Mouse (Mus musculus) mesoderm, embryonic 11.5 days (tissue): Measurements from ENCODE around the gene E2f8.

Experiments
- DNase-seq: peaks from one replicate; pipeline ENCODE4 v3.0.0-alpha.2; 2012; ENCODE audit warnings: low read depth, low spot score

Gene E2f8

DNA sequence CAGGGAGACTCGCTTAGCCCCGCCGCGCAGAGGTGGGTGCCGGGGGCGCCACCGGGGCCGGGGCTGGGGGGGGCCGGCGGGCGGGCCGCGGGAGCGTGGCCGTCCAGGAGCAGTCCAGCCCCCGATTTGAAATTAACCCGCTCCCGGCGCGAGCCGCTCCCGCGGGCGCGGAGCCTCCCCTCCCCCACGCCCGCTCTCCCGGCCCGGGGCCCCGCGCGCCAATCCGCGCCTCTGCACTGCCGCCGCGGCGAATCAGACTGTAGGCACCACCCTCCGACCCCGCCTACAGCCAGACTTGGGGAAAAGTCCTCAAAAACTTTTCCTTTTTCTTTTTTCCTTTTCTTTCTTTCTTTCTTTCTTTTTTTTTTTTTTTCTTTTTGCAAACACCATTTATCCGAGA is at the start of gene E2f8:
Gene E2f8 (minus strand): TSS at position 111 of the 400 bp plus-strand sequence.
- peak; percentile 80 for DNase-seq

DNA sequence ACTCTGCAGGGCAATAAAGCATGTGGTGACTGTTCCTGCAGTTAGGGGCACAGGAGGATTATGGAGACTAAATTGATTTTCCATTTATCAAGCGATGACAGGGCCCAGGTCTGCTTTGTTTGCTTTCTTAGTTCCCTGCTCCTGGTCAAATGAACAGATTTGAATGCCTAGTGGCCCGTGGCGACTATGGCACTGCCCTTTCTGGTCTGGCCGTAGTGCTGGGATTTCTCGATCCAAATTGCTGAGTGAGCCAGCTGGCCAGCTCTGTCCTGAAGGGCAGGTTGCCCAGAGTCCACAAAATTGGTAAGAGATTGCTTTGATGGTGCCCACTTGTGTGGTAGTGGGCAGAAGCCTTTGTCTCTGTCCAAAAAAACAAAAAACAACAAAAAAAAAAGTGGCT is 49.0 kb upstream of the E2f8 start:
- peak; percentile 45 for DNase-seq

DNA sequence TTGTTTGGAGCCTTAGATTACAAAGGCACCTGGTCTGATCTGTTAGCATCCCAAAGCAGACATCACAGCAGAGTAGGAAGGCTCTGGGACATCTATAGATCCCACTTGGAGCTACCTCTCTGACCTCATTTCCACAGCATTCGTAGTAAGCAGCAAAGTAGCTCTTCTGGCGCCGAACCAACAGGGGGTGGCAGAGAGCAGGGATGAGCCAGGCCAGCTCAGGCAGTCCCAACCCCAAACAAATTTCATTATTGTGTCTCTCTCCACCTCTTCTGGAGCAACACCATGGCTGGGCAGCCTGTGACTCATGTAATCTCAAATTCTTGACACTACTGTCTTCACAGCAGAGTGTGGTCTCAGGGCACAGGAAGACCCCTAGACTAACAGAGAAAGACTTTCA is 47.0 kb upstream of the E2f8 start:
- peak; percentile 64 for DNase-seq

DNA sequence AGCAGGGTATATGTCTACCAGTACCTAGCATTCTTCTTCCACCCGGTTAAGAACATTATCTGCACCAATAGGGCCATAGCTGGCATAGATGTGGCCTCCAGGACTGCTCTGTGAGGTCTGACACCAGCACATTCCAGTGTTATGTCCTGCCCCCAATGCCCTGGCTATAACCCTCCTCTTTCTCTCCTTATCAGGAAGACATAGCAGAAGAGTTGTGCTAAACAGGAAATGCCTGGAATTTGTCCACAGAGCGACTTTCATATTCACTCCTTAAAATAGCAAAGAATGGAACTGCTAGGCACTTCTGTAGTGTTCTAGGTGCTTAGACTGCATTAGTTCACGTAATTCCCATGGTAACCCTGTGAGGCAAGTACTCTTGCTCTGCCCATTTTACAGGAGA is 43.8 kb upstream of the E2f8 start:
- DNase-seq, result no peak

DNA sequence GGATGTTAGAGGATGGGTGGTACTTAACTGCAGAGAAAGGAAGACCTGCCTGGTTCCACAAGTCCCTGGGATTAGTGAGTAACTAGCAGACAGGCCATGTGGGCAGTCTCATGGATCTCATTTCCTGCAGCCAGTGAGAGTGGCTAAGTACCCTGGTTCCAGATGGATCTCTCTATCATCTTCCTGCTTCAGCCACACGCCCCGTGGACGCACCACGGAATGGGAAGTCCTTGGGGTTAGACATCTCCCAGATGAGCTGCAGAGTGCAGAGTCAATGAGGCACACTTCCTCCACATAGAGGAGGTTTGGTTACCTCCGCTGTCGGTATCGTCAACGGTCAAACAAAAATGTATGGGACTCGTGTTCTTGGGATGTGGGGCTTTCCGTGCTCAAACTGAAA is 42.2 kb upstream of the E2f8 start:
- DNase-seq, result no peak

DNA sequence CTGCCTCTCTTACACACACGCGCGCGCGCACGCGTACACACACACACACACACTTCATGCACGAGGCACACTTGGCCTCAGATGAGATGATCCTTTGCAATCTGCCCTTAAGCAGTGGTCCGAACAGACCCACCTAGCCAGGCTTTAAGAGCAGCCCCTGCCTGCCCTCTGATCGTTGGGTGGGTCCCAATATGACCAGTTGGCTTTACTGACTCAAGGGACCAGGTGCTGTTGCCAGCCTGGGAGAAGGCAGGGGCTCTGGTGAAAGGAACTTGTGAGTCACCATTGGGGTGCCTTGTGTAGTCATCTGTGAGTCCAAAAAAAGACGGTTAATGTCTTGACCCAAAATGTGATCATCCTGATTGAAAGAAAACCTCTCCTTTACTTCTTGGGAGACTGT is 37.0 kb upstream of the E2f8 start:
- DNase-seq, result no peak

DNA sequence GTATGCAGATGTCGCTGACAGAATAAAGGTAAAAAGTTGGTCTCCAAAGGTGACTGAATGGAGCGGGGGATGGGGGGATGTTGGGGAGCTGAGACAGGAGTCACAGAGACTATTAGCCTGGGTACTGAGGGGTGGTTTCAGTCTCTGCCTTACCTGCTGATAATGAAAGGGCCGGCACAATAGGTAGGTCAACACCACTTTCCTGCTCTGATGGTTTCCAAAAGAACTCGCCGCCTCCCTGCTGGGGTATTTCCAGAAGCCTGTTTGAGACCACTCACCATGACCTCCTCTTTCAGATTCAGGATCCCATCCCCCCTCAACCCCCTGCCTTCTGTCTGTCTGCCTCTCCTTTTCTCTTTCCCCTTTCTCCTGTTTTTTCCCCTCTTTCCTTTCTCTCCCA is 36.6 kb upstream of the E2f8 start:
- DNase-seq, result no peak

DNA sequence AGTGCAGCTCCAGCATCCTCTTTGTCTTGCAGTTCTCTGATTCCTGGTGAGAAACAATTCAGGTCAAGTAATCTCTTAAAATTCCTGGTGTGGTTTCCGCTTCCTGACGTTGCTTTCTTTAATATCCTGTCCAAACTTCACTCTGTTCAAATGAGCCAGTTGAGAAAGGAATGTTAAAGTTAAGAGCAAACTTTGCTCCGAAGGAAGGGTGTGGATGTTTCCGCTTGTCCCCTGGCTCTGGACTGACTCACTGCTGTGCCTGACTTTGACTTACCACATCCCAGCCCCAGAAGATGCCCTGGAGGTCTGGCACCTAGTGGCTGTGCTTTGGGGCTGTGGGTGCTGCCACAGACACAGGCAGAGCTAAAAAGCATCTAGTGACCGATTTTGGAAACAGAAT is 36.1 kb upstream of the E2f8 start:
- no peak for DNase-seq

DNA sequence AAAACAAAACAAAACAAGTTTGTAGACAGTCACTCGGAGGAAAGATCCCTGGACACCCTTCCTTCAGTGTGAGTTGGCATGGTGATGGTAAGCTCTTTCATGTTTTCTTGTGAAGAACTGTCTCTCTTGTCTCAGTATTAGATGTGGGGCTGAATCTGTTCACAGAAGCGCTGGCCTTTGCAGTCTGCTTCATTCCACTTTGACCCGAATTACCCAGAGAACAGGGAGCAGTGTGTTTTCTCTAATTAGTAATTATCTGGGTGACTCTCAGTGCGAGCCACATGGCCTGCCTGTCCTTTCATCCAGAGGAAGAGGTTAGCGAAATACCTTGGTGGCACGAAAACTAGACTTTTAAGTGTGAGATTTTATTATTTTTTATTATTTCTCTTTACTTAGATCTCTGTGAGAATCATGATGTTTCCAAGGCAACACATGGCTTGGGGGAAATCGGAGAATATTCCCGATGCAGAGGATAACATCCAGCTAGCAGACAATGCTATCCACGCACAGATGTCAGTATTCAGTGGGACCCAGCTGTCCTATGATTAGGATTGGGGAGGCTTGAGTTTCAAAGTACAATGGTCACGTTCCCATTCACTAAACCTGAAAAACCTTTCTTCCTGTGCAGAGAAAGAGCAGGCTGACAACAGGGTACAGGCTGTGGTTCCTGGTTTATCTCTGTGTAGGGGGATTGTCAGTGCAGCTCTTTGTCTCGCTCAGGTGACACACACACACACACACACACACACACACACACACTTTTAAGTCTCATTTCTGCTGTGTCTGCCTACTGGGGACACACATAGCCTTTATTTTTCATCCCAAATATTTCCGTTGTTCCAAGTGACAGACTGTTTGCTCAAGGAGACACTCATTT is 33.5 kb upstream of the E2f8 start:
- no peak for DNase-seq

DNA sequence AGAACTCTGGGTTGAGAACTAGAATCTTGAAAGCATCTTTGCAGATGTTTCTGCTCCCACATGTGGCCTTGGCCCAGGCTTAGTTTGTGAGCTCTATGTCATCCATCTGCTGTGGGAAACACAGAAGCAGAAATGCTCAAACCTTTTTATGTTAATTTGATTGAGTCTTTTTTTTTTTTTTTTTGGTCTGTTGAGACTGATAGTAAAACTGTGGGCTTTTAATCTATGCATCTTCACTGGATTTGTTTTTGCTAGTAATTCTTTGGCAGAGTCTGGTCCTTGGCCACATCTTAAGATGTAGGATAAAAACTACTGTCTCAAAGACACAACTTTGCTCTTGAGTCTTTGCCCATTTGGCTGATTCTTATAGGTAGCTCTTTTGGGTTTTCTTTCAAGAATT is 29.8 kb upstream of the E2f8 start:
- no peak for DNase-seq

DNA sequence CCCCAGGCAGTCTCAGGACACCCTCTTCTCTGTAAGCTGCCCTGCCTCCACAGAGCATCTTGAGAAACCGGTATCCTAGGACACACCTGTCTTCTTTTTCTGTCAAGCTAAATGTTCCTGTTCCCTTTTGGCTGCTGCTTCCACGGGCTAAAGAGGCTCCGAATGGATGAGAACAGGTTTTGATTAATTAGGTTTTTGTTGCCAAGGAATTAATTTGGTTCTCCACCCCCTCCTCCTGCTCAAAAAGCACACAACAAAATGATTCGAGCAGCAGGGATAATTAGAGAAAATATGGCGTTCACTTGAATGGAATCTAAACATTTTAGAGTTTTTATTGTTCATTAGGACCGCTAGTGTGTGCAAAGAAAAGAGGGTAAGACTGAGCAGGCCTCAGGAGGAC is 28.9 kb upstream of the E2f8 start:
- no peak for DNase-seq

DNA sequence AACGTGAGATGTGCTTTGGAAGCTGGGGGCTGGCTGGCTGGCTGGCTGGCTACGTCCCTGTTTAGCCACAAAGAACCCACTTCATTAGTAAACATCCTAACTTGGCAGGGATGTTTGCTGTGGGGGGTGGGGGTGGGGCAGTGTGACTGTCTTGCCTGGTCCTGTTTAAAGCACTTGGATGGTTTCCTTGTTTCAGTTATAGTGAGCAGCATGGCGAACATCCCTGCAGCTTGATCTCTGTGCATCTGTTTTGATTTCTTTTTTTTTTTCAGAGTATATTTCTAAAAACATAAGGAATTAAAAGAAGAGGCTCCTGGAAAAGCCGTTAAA is 27.9 kb upstream of the E2f8 start:
- no peak for DNase-seq

DNA sequence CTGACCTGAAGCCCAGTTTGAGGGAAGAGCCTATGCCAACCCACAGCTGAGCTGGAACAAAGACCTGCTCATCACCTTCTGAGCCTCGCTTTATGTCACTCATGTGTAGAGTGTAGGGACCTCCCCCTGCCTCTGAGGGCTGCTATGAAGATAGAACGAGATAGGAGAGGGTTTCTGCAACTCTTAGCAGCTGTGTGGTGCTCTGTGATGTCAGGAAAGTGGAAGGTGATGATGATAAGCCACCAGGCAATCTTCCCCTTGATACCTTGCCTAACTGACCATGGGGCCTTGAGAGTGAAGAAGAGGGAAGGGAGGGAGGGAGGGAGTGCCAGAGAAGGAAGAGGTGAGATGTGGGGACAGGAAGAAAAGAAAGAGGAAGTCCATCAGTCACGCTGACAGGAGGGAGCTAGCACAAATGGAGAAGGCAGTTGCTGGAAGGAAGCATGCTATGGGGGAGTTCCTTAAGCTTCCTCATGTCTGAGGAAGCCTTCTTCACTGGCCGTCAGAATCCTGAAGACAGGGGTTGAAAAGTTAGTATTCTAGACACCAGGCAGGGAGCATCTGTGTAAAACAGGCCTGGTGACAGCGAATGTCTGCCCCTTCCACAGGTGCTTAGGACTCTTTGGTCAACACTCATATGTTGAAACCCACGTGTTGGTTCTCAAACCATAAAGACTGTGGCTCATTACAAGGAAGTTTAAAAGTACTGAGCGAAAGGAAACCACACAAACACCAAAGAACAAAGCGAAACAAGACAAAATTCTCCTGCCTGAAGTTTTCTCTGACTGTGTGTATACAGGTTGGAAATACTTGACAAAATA is 27.3 kb upstream of the E2f8 start, which contains the start of gene Nav2:
Gene Nav2 (plus strand): TSS at position 196 of the 821 bp plus-strand sequence.
- DNase-seq, result no peak

DNA sequence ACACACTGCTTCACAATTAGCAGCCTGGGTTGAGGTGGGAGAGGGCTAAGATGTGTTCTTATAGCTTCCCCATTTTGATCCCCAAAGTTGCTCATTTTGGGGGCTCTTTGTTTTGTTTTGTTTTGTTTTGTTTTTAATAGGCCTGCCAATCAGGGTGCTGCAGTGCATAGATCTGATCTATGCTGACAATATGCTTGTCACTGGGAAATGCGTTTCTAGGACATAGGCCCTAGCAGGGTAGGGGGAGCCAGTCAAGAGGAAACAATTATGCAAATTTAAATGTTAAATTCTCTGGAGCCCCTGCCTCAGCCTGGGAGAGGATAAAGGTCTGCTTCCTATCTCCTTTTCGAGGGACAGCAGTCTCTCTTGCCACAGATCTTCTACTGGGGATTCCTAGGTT is 21.1 kb upstream of the E2f8 start:
- no peak for DNase-seq

DNA sequence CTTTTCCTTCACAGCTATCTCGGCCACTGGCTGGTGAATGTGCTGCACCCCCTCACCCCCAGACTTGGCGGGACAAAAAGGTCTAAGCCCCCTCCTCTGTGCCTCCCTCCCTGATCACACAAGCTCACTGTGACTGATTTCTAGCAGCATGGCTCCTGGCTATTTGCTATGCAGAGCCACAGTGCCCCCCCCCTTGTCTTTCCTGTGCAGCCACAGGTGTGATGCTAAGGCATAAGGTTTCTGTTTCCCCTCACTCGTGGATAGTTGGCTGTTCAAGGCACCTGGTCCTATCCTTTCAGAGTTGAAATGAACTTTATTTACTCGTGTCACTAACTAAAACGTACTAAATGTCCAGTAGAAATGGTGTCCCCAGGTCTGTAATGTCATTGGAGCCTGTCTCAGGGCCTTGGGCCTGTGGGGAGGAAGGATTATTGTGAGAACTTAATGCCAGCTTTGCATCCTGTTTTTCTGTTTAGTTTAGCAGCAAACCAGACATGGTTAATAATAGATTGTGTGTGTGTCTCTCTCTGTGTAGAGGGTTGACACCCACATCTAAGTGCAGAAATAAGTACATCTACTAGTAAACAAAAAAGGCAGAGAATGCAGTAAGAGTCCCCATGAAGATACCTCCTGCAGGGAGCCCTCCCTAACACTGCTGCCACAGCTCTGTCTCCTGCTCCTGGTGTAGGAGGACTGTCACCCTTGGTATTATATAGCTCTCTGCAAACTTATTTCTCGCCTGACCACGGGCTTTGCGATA is 19.2 kb upstream of the E2f8 start:
- DNase-seq, result no peak

DNA sequence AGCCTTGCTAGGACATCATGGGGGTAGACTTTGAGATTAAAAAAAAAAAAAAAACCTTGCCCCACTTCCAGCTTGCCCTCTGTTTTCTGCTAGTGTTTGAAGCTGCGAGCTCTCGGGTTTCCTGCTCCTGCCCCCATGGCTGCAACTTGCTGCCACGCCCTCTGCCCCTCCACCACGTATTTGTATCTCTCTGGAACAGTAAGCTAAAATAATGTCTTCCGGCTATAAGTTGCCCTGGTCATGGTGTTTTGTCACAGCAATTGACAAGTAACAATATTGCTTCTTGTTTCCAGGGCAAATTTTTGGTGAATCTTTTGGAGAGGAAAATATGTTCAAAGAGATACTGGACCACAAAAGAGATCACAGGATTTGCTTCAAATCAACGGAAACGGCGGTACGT is 17.0 kb upstream of the E2f8 start:
- DNase-seq, result no peak

DNA sequence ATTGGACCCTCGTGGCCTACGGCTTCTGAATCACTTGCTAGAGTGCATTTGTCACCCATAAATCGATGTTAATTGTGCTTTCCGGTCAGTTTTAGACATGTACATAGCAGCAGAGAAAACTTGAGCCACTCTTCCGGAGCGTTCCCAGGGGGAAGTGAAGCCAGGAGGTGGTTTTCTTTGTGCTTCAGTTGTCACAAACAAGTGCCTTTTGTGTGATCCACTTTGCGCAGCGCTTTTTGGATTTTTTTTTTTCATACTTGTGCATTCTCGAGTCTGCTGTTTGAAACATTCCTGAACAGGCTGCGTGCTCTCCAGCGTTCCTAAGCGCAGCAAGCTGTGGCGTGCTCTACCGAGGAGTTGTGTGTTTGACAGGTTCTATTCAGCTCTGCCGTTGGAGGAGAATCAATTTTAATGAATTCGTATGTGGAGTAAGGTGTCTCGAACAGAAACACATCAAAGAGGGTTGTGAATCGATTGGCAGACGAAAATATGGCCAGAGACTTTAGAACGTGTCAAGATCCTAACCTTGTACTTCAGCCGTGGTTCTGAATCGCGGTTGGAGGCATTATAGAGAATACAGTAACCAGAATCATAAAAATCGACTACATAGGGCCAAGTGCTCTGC is 16.3 kb upstream of the E2f8 start:
- peak; percentile 74 for DNase-seq

DNA sequence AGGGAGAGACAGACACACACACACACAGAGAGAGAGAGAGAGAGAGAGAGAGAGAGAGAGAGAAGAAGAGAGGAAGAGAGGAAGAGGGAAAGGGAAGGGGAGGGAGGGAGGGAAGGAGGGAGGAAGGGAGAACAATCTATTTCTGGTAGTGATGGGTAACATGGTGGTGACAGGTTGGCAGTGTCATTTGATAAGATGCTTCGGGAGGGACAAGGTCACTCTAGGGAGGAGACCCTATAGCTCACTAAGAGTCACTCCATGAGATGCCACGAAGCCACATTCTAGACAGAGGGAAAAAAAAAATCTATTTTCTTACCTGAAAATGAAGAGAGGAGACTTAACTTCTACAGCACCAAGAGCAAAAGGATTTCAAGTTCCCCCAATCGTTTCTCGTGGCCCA is 14.7 kb upstream of the E2f8 start:
- DNase-seq, result no peak

DNA sequence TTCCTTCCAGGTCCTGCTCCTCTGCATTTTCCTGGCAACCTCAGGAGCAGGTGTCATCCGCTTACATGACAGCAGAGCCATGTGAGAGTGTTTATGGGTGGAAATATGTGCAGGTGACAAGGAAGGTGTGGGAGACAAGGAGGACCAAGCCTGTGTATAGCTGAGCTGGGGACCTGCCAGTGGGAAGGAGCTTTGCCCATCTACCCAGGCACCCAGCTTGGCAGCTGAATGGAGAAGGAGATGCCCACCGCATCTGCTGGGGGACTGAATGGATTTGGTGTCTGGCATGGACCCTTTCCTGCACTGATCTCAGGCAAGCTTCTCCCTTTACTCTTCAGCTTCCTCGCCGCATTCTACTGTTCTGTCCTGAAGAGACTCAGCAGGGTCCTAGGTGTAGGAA is 14.1 kb upstream of the E2f8 start:
- no peak for DNase-seq

DNA sequence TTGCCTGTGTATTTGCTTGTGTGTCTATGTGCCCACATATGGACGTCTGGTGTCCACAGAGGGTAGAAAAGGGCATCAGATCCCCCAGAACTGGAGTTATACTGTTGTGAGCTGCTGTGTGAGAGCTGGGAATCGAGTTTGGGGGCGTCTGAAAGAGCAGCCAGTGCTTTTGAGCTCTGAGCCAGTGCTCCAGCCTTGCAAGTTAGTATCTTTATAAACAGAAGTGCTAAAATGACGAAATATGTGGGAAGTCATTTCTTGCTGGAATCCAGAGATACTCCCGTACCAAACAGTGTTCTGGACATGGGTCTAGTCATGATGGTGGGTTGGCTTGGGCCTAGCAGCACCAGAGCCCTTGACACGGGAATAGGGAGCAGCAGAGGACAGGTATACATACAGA is 13.4 kb upstream of the E2f8 start:
- no peak for DNase-seq

DNA sequence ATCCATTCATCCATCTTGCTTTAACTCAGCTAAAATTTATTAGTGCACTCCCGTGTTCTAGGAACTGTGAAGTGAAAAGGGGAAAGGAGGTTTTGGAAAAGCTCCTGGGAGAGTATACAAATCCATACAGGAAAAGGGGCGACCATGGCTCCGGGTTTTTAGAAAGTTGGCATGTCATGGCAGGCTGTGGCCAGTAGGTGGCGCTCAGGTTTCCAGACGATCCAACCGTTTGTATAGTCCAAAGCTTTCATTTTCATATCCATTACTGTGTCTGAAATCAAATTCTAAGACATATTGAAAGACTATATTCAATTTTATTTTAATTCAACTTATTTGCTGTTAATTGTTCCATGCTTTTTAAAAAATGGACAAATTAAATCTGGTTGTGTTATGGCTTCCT is 12.8 kb upstream of the E2f8 start:
- peak; percentile 63 for DNase-seq

DNA sequence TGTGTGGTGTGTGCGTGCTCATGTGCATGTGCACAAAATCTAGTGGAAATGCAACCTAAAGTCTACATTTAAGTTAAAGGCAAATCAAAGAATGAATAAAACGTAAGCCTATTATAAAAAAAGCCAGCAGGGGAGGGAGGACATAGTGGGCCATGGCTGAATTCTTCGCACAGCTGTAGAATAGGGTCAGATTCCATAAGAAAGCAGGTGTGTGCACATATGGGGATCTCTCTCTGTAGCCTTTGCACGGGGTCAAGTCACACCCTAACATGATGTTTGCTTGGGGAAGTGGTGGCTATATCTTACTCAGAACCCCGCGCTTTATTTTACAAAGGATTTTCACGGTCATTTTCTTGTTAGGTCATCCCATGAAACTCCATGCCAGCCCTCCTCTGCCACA is 11.7 kb upstream of the E2f8 start:
- no peak for DNase-seq
